Mouse (Mus musculus) hindbrain, postnatal 0 days (tissue): ENCODE results near the gene Sohlh2. TPM values are rescaled to one million over a fixed set of nuclear protein-coding genes. Genes with fewer than 3 reads are reported as not detected.

Source experiments
- ATAC-seq: fragments of 200-750 bp; cut with Nextera tagmentation; 2 replicates; pipeline ENCODE4 v1.8.0; 2017; ENCODE audit warnings: mild to moderate bottlenecking, moderate TSS enrichment, moderate library complexity
- DNase-seq: peaks from one replicate; pipeline ENCODE4 v3.0.0-alpha.2; 2015; ENCODE audit warnings: low spot score
- H3K27ac ChIP-seq: fragments of 300-500 bp; sonication (generic); 2 replicates; pipeline ENCODE4 v1.5.1; 2014; ENCODE audit warnings: mild to moderate bottlenecking
- H3K27me3 ChIP-seq: fragments of 300-500 bp; sonication (generic); 2 replicates; pipeline ENCODE4 v1.6.1; 2014; ENCODE audit warnings: low read length, mixed read lengths; ENCODE audit not compliant: insufficient read depth
- H3K36me3 ChIP-seq: fragments of 300-500 bp; sonication (generic); 2 replicates; pipeline ENCODE4 v1.6.1; 2014; ENCODE audit warnings: low read length, mixed read lengths; ENCODE audit not compliant: insufficient read depth
- H3K4me1 ChIP-seq: fragments of 300-500 bp; sonication (generic); 2 replicates; pipeline ENCODE4 v1.6.1; 2014; ENCODE audit warnings: antibody characterized with exemption, low read length, mixed read lengths; ENCODE audit not compliant: insufficient read depth
- H3K4me2 ChIP-seq: fragments of 300-500 bp; sonication (generic); 2 replicates; pipeline ENCODE4 v1.6.1; 2014; ENCODE audit warnings: low read depth, mild to moderate bottlenecking, low read length, moderate library complexity, mixed read lengths
- H3K4me3 ChIP-seq: fragments of 300-500 bp; sonication (generic); 2 replicates; pipeline ENCODE4 v1.5.1; 2014; ENCODE audit warnings: low read length
- H3K9ac ChIP-seq: fragments of 300-500 bp; sonication (generic); replicated peaks from 2 replicates; pipeline ENCODE4 v1.6.1; 2014; ENCODE audit warnings: mild to moderate bottlenecking, low read length, moderate library complexity, mixed read lengths
- H3K9me3 ChIP-seq: fragments of 300-500 bp; sonication (generic); 2 replicates; pipeline ENCODE4 v1.6.1; 2016; ENCODE audit warnings: low read length, mixed read lengths
- CTCF ChIP-seq: IDR thresholded peaks from 2 replicates; pipeline ENCODE4 v1.5.1; 2016; ENCODE audit warnings: antibody characterized with exemption, control low read depth, low read depth
- WGBS: fragments of 180-500 bp; shearing (Covaris S2); extraction: QIAGEN DNeasy Blood & Tissue Kit; methylation state at CpG from one replicate; pipeline ENCODE4 v1.1.7; 2014; 5-methylcytosine and 5-hydroxymethylcytosine counted together
- polyA plus RNA-seq: library from polyadenylated mRNA; unstranded; fragments of >200 nt; fragmentation: Nextera tagmentation; extraction: Ambion mirVana; gene quantifications from 2 replicates; pipeline ENCODE4 v1.2.1, GENCODE M21; 2015
- total RNA-seq: library from RNA; depleted of rRNA; stranded (reverse); fragments of >200 nt; gene quantifications from 2 replicates; pipeline ENCODE4 v1.2.3, GENCODE M21; 2014; rRNA removed

Sohlh2 gene
- total RNA-seq, result not detected in 2 replicates
- polyA plus RNA-seq, result 0.08 TPM in 2 replicates

- DNase-seq (no peak), ATAC-seq (no peak)
- no peak within 1 kb of the TSS for H3K4me3 ChIP-seq
- H3K9ac ChIP-seq, result no peak within 1 kb of the TSS
- no peak within 1 kb of the TSS for H3K27ac ChIP-seq
- no peaks in the 10 kb centered on the region for H3K4me1 ChIP-seq
- H3K27me3 ChIP-seq, result no peaks in the 10 kb centered on the region
- no peaks in the 10 kb centered on the region for H3K36me3 ChIP-seq
- no peaks in the 10 kb centered on the region for H3K9me3 ChIP-seq
- no peak within 1 kb of the TSS for H3K4me2 ChIP-seq
- no peak for TF ChIP-seq CTCF
- WGBS, result 95% methylated on average over 22 of the region's 22 CpGs
Measured at GRCm38 (mm10) chr3:55181766-55182165, at the start of gene Sohlh2. Sohlh2 (plus strand) TSS chr3:55182028.

- ATAC-seq, result no peak
- no peak for TF ChIP-seq CTCF
- H3K27me3 ChIP-seq, result no peaks in the 10 kb centered on the region
- no peak within 1 kb of the TSS for H3K27ac ChIP-seq
- no peak within 1 kb of the TSS for H3K4me3 ChIP-seq
- no peaks in the 10 kb centered on the region for H3K9me3 ChIP-seq
- no peak within 1 kb of the TSS for H3K9ac ChIP-seq
- H3K4me1 ChIP-seq, result no peaks in the 10 kb centered on the region
- peaks cover 17% of the 10 kb centered on the region; the same call in 1 of the 2 replicates for H3K36me3 ChIP-seq
- H3K4me2 ChIP-seq, result no peak within 1 kb of the TSS
- DNase-seq, result no peak
Measured at GRCm38 (mm10) chr3:55137039-55137438, 44.8 kb upstream of the Sohlh2 start, which contains the start of gene Ccdc169. Ccdc169 (plus strand) TSS chr3:55137339.

GRCm38 (mm10) chr3:55139837-55140236, 42.0 kb upstream of the Sohlh2 start:
- H3K9me3 ChIP-seq, result no peaks in the 10 kb centered on the region
- no peak overlapping the region for H3K4me2 ChIP-seq
- H3K36me3 ChIP-seq, result peaks cover 14% of the 10 kb centered on the region; the same call in 1 of the 2 replicates
- H3K4me1 ChIP-seq, result no peaks in the 10 kb centered on the region
- WGBS, result 93% methylated on average over 12 of the region's 12 CpGs
- DNase-seq (no peak), ATAC-seq (no peak)
- TF ChIP-seq CTCF, result no peak
- H3K9ac ChIP-seq, result no peak overlapping the region
- no peak overlapping the region for H3K27ac ChIP-seq
- H3K27me3 ChIP-seq, result no peaks in the 10 kb centered on the region
- no peak overlapping the region for H3K4me3 ChIP-seq

- Histone ChIP-seq H3K27ac (no peak overlapping the region), H3K9me3 (no peaks in the 10 kb centered on the region), H3K4me2 (no peak overlapping the region), H3K36me3 (peaks cover 3% of the 10 kb centered on the region; the same call in 1 of the 2 replicates), H3K4me1 (no peaks in the 10 kb centered on the region), H3K27me3 (no peaks in the 10 kb centered on the region), H3K4me3 (no peak overlapping the region), H3K9ac (no peak overlapping the region)
- no peak for TF ChIP-seq CTCF
- 67% methylated on average over 2 of the region's 2 CpGs for WGBS
- DNase-seq, result no peak
- no peak for ATAC-seq
Measured at GRCm38 (mm10) chr3:55141401-55141800, 40.4 kb upstream of the Sohlh2 start.

- no peak for DNase-seq
- H3K4me3 ChIP-seq, result no peak overlapping the region
- WGBS, result 55% methylated on average over 4 of the region's 4 CpGs
- no peaks in the 10 kb centered on the region for H3K4me1 ChIP-seq
- no peak overlapping the region for H3K27ac ChIP-seq
- no peak overlapping the region for H3K4me2 ChIP-seq
- no peak for ATAC-seq
- H3K27me3 ChIP-seq, result no peaks in the 10 kb centered on the region
- no peaks in the 10 kb centered on the region for H3K9me3 ChIP-seq
- no peak for TF ChIP-seq CTCF
- no peak overlapping the region for H3K9ac ChIP-seq
- H3K36me3 ChIP-seq, result no peaks in the 10 kb centered on the region
Measured at GRCm38 (mm10) chr3:55144916-55145315, 36.9 kb upstream of the Sohlh2 start.

GRCm38 (mm10) chr3:55146441-55146840, 35.4 kb upstream of the Sohlh2 start:
- no peak for TF ChIP-seq CTCF
- H3K4me2 ChIP-seq, result no peak overlapping the region
- no peak for ATAC-seq

GRCm38 (mm10) chr3:55147156-55147555, 34.7 kb upstream of the Sohlh2 start:
- Histone ChIP-seq H3K4me1 (no peaks in the 10 kb centered on the region), H3K4me3 (no peak overlapping the region), H3K4me2 (no peak overlapping the region), H3K9me3 (no peaks in the 10 kb centered on the region), H3K27me3 (no peaks in the 10 kb centered on the region), H3K27ac (no peak overlapping the region), H3K36me3 (no peaks in the 10 kb centered on the region), H3K9ac (no peak overlapping the region)
- DNase-seq (no peak), ATAC-seq (no peak)
- WGBS, result 83% methylated on average over 2 of the region's 2 CpGs
- no peak for TF ChIP-seq CTCF

More at GRCm38 (mm10) chr3:55146441-55146840, 35.4 kb upstream of the Sohlh2 start:
- Histone ChIP-seq H3K9me3 (no peaks in the 10 kb centered on the region), H3K27ac (no peak overlapping the region), H3K4me3 (no peak overlapping the region), H3K36me3 (no peaks in the 10 kb centered on the region), H3K27me3 (no peaks in the 10 kb centered on the region), H3K4me1 (no peaks in the 10 kb centered on the region), H3K9ac (no peak overlapping the region)
- WGBS, result 80% methylated on average over 6 of the region's 6 CpGs
- DNase-seq, result no peak
